Mouse (Mus musculus) heart, adult 2 months (tissue): Measurements from ENCODE around the gene Apof. TPM values are rescaled to one million over a fixed set of nuclear protein-coding genes. Genes with fewer than 3 reads are reported as not detected.

Source experiments
- DNase-seq, 2 experiments: peaks; one replicate each; pipeline ENCODE4 v3.0.0; 2021
- H3K27ac ChIP-seq: fragments of 200-600 bp; 2 replicates; pipeline ENCODE4 v1.8.1; 2022
- H3K27me3 ChIP-seq: fragments of 200-500 bp; 2 replicates; pipeline ENCODE4 v1.6.1; 2012; ENCODE audit warnings: mild to moderate bottlenecking, low read length, inconsistent platforms, mixed read lengths; ENCODE audit not compliant: control insufficient read depth, insufficient read depth
- H3K36me3 ChIP-seq: fragments of 200-500 bp; 2 replicates; pipeline ENCODE4 v1.6.1; 2012; ENCODE audit warnings: low read length, inconsistent platforms; ENCODE audit not compliant: control insufficient read depth, insufficient read depth
- H3K4me1 ChIP-seq: fragments of 200-500 bp; 2 replicates; pipeline ENCODE4 v1.6.1; 2011; ENCODE audit warnings: low read length; ENCODE audit not compliant: control insufficient read depth, insufficient read depth
- H3K4me3 ChIP-seq: fragments of 200-600 bp; 2 replicates; pipeline ENCODE4 v1.8.1; 2022
- H3K79me2 ChIP-seq: fragments of 200-500 bp; replicated peaks from 2 replicates; pipeline ENCODE4 v1.6.1; 2012; ENCODE audit warnings: mild to moderate bottlenecking, inconsistent platforms, low read length, moderate library complexity, mixed read lengths; ENCODE audit not compliant: control insufficient read depth, insufficient read depth
- H3K9ac ChIP-seq: fragments of 200-500 bp; 2 replicates; pipeline ENCODE4 v1.6.1; 2012; ENCODE audit warnings: low read depth, mild to moderate bottlenecking, control low read depth, inconsistent platforms, low read length, mixed read lengths
- CTCF ChIP-seq: fragments of 200-600 bp; IDR thresholded peaks from 2 replicates; pipeline ENCODE4 v1.8.1; 2022; ENCODE audit warnings: antibody characterized with exemption, mild to moderate bottlenecking, moderate library complexity
- EP300 ChIP-seq: fragments of 200-500 bp; IDR thresholded peaks from 2 replicates; pipeline ENCODE4 v1.6.1; 2011; ENCODE audit warnings: low read depth, low read length, control low read depth; ENCODE audit not compliant: insufficient read depth
- POLR2A ChIP-seq: fragments of 200-500 bp; IDR thresholded peaks from 2 replicates; pipeline ENCODE4 v1.6.1; 2011; ENCODE audit warnings: mild to moderate bottlenecking, low read depth, low read length, control low read depth; ENCODE audit not compliant: insufficient read depth
- WGBS: fragments of 180-500 bp; shearing (Covaris S2); methylation state at CpG from one replicate; pipeline ENCODE4 v1.1.7; 2018; 5-methylcytosine and 5-hydroxymethylcytosine counted together
- intact Hi-C: fragments of 180-260 bp; cut with DNase I; formaldehyde crosslinking; loops from one replicate; pipeline ENCODE4 v1.15.1; 2025
- long read RNA-seq: library from polyadenylated mRNA; stranded (forward); transcript quantifications from one replicate; pipeline ENCODE4 v2.0.0, GENCODE M21; 2021
- polyA plus RNA-seq: library from polyadenylated mRNA; depleted of rRNA; stranded (reverse); fragments of >200 nt; gene quantifications from 2 replicates; pipeline ENCODE4 v1.2.3, GENCODE M21; 2012; rRNA removed
- total RNA-seq, 2 experiments: library from RNA; stranded (reverse); gene quantifications; 2 replicates each; pipeline ENCODE4 v1.2.3; 2021

Apof gene
- not detected for total RNA-seq
- polyA plus RNA-seq, result 0.18 TPM in 1 of 2 replicates, not detected in the other
- long read RNA-seq, result 0 reads

DNA sequence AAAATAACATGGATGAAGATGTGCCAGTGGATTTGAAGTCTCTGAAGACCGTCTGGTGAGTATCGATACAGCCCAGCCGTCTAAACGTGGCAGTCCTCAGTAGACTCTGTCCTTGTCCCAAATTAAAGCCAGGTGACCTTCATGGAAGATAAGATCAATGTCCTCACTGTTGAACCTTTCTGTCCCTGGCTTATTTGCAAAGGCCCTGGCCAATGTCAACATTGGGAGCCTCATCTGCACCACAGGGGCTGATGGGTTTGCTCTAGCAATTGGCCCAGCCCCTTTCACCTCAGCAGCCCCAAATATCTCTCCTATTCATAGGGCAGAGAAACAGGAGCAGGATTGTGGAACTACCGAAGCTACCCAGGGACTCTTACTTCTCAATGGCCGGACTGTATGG lies at the start of gene Apof:
Gene Apof, plus strand, starts transcription at position 301 of the 400 bp plus-strand sequence.
- Histone ChIP-seq H3K27ac (peak within 1 kb of the TSS; percentile 83), H3K4me1 (peaks cover 5% of the 10 kb centered on the region), H3K27me3 (no peaks in the 10 kb centered on the region), H3K79me2 (no peaks in the 10 kb centered on the region; the same call in 1 of the 2 replicates), H3K4me3 (no peak within 1 kb of the TSS), H3K36me3 (peaks cover 5% of the 10 kb centered on the region; the same call in 1 of the 2 replicates), H3K9ac (no peak within 1 kb of the TSS)
- no peak for TF ChIP-seq EP300
- TF ChIP-seq POLR2A, result no peak
- no peak for TF ChIP-seq CTCF
- DNase-seq, result no peak
- WGBS, result 80% methylated on average over 6 of the region's 6 CpGs
- intact Hi-C loops, result loop anchor here (2.0 kb wide), 2 partner anchors 22 to 34 kb away; no protein-coding TSS in a partner anchor

DNA sequence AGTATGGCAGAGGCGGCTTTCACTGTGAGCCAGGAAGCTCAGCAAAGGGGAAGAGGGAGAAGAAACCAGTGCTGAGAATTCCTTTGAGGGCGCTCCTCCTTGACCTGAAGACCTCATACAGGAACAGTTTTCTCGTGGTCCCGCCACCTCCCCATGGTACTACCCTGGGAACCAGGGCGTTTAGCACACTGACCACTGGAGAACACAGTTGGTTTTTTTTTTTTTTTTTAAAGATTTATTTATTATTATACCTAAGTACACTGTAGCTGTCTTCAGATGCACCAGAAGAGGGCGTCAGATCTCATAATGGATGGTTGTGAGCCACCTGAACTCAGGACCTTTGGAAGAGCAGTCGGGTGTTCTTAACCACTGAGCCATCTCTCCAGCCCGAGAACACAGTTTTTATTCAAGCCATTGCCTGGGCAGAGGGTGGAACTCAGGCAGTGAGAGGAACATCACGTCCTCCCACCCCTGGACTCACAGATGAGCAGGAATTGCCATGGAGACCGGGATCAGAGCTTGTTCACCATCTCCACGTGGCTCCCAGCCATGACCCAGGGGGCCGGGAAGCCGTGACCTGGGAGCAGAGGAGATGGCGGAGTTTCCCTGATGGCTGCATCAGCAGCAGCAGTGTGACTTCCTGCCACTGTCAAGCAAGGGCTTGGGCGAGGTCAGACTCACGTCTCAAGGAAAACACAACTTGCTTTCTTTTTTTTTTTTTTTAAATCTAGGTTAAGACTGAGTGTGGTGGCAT lies 46.8 kb upstream of the Apof start:
- peak in 1 of 2 experiments; percentile 24 for DNase-seq
- Histone ChIP-seq H3K9ac (no peak overlapping the region), H3K79me2 (no peaks in the 10 kb centered on the region), H3K36me3 (no peaks in the 10 kb centered on the region), H3K27me3 (no peaks in the 10 kb centered on the region), H3K4me3 (no peak overlapping the region), H3K4me1 (no peaks in the 10 kb centered on the region), H3K27ac (no peak overlapping the region)
- TF ChIP-seq CTCF, result peak; percentile 43
- no peak for TF ChIP-seq POLR2A
- WGBS, result 49% methylated on average over 16 of the region's 16 CpGs
- intact Hi-C loops, result no loop called here

DNA sequence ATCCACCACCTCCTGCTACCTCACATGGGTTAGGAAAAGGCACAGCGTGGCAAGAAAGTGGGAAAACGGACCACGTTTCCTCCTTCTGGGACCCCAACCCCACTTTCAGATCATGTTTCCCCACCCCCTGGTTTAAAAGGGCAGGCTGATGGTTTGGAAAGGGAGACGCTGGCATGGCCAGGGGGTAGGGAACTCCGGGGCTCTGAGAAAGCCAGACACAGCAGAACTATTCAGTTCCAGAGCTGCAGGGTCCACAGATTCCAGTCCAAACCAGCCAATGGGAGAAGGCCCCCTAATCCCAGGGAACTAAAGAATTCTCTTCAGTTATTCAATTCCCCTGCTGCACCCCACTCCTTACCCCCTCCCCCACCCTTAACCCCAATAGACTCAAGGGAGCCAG lies 43.4 kb upstream of the Apof start:
- Histone ChIP-seq H3K27ac (no peak overlapping the region), H3K4me1 (no peaks in the 10 kb centered on the region), H3K36me3 (no peaks in the 10 kb centered on the region), H3K9ac (no peak overlapping the region), H3K79me2 (no peaks in the 10 kb centered on the region), H3K27me3 (no peaks in the 10 kb centered on the region), H3K4me3 (no peak overlapping the region)
- no peak for DNase-seq
- no peak for TF ChIP-seq EP300
- no peak for TF ChIP-seq POLR2A
- no peak for TF ChIP-seq CTCF
- intact Hi-C loops, result no loop called here
- WGBS, result 67% methylated on average over 5 of the region's 5 CpGs

DNA sequence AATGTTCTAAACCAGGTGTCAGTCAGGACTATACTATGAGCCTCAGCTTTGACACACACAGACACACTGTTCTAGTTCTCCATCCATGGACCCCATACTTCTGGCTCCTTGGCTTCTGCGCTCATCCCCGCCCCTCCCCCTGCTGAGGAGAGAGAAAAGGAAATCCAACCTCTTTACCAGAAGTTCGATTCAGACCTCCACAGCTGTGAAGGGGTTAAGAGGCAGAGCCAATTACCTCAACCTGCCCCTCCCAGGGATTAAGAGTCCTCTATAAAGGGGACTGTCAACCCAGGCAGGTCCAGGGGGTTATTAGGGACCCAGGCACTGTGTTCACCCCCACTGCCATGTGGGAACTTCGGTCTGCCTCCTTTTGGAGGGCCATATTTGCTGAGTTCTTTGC lies 42.9 kb upstream of the Apof start, which contains the start of gene Mip:
Gene Mip, plus strand, starts transcription at position 301 of the 400 bp plus-strand sequence.
- 53% methylated on average over 4 of the region's 4 CpGs for WGBS
- H3K4me3 ChIP-seq, result no peak within 1 kb of the TSS
- H3K27me3 ChIP-seq, result no peaks in the 10 kb centered on the region
- no peak within 1 kb of the TSS for H3K9ac ChIP-seq
- H3K27ac ChIP-seq, result no peak within 1 kb of the TSS
- H3K36me3 ChIP-seq, result no peaks in the 10 kb centered on the region
- DNase-seq, result no peak
- H3K4me1 ChIP-seq, result no peaks in the 10 kb centered on the region
- no peaks in the 10 kb centered on the region for H3K79me2 ChIP-seq
- intact Hi-C loops, result no loop called here
- no peak for TF ChIP-seq EP300
- no peak for TF ChIP-seq CTCF

DNA sequence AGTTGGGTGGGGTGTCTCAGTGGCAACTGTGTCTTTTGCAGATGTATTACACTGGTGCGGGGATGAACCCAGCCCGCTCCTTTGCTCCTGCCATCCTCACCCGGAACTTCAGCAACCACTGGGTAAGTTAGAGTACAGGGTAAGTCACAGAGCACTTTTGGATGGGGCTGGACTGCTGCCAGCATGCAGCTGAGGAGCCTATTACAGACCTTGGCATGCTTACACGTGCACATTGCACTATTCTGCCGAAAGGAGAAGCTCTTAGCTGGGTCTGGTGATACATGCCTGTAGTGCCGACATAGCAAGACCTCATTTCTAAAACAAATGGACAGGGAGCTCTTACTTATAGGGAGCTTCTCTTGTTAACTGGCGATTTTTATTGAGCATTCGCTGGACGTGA lies 40.9 kb upstream of the Apof start:
- H3K9ac ChIP-seq, result no peak overlapping the region
- no peaks in the 10 kb centered on the region; the same call in 1 of the 2 replicates for H3K4me1 ChIP-seq
- H3K27ac ChIP-seq, result no peak overlapping the region
- no peak for DNase-seq
- WGBS, result 69% methylated on average over 9 of the region's 9 CpGs
- intact Hi-C loops, result no loop called here
- H3K79me2 ChIP-seq, result no peaks in the 10 kb centered on the region
- TF ChIP-seq CTCF (no peak), POLR2A (no peak), EP300 (no peak)
- no peaks in the 10 kb centered on the region for H3K27me3 ChIP-seq
- no peaks in the 10 kb centered on the region for H3K36me3 ChIP-seq
- no peak overlapping the region for H3K4me3 ChIP-seq

DNA sequence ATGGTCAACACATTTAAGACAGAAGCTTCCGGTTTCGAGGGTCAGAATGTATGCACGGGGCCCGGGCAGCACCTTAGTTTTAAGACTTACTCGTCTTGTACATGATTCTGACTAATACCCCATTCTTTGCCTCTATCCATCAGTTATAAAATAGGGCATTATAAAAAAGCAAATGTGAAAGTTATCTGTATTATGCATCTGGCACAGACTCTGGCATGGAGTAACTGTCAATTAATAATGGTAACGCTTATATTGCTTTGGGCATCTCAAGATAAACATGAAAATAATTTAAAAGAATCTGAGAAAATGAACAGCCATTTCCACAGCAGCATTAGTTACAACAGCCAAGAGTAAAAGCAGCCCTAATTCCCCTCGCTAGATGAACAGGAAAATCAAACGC lies 40.5 kb upstream of the Apof start:
- peaks cover 1% of the 10 kb centered on the region; the same call in 1 of the 2 replicates for H3K4me1 ChIP-seq
- 87% methylated on average over 8 of the region's 8 CpGs for WGBS
- no peak for DNase-seq
- no peak overlapping the region for H3K4me3 ChIP-seq
- no peak overlapping the region for H3K27ac ChIP-seq
- H3K27me3 ChIP-seq, result no peaks in the 10 kb centered on the region
- intact Hi-C loops, result no loop called here
- no peaks in the 10 kb centered on the region for H3K36me3 ChIP-seq
- no peaks in the 10 kb centered on the region for H3K79me2 ChIP-seq
- TF ChIP-seq EP300, result no peak
- no peak for TF ChIP-seq POLR2A
- no peak for TF ChIP-seq CTCF
- H3K9ac ChIP-seq, result no peak overlapping the region
